ENCODE assay signal across 8 mouse cellular contexts in the genomic region with DNA sequence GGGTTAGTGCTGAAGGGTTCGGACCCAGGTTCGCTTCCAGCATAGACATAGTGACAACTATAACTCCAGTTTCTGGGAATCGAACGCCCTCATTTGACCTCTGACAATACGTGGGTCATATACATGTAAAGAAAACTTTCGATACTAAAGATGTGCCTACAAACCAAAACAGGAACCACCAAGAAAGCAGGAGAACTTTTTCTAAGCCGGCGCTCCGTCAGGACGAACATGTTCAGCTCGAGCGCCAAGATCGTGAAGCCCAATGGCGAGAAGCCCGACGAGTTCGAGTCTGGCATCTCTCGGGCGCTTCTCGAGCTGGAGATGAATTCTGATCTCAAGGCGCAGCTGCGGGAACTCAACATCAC. TPM values are rescaled to one million over a fixed set of nuclear protein-coding genes. Genes with fewer than 3 reads are reported as not detected.
DNase-seq lines count a peak whose midpoint lies in the region; ATAC-seq and TF ChIP-seq lines count a peak whose summit lies in the region.

No protein-coding gene starts in this region.

- no peaks in the 10 kb centered on the region for H3K27me3 ChIP-seq in testis, adult 2 months (ENCODE audit: control insufficient read depth, insufficient read depth, low read length)
- H3K27me3 ChIP-seq in forebrain, embryonic 15.5 days = no peaks in the 10 kb centered on the region
- H3K27me3 ChIP-seq in intestine, embryonic 16.5 days (replicated peaks; ENCODE audit: control insufficient read depth, insufficient read depth, low read length) = no peaks in the 10 kb centered on the region

- H3K4me3 ChIP-seq in testis, adult 2 months (ENCODE audit: control insufficient read depth, low read depth, low read length) = peak overlapping the region; percentile 96
- peak overlapping the region; percentile 51 for H3K4me3 ChIP-seq in forebrain, embryonic 15.5 days
- peak overlapping the region; percentile 83 for H3K4me3 ChIP-seq in intestine, embryonic 16.5 days (ENCODE audit: low read length)

- no peak for TF ChIP-seq CTCF in testis, adult 2 months (IDR thresholded peaks at IDR 0.05; ENCODE audit: control insufficient read depth, insufficient read depth, insufficient replicate concordance, low read depth, low read length)

- TF ChIP-seq POLR2A in testis, adult 2 months (IDR thresholded peaks at IDR 0.05; ENCODE audit: control insufficient read depth, low read depth, low read length) = no peak

- WGBS in forebrain, embryonic 15.5 days = under 1% methylated on average over 22 of the region's 22 CpGs
- under 1% methylated on average over 22 of the region's 22 CpGs for WGBS in intestine, embryonic 16.5 days

- H3K9ac ChIP-seq in forebrain, embryonic 15.5 days (replicated peaks) = peak overlapping the region; percentile 49
- H3K9ac ChIP-seq in intestine, embryonic 16.5 days (ENCODE audit: low read depth, low read length) = peak overlapping the region; percentile 90

- H3K27ac ChIP-seq in testis, adult 2 months (ENCODE audit: control insufficient read depth, insufficient read depth, low read depth, low read length) = peak overlapping the region; percentile 99
- H3K27ac ChIP-seq in forebrain, embryonic 15.5 days (replicated peaks) = peak overlapping the region; percentile 70
- peak overlapping the region; percentile 92 for H3K27ac ChIP-seq in intestine, embryonic 16.5 days (ENCODE audit: low read length)

- H3K4me1 ChIP-seq in testis, adult 2 months (ENCODE audit: control insufficient read depth, insufficient read depth, low read length) = peaks cover 15% of the 10 kb centered on the region
- H3K4me1 ChIP-seq in forebrain, embryonic 15.5 days = peaks cover 30% of the 10 kb centered on the region
- H3K4me1 ChIP-seq in intestine, embryonic 16.5 days (ENCODE audit: control insufficient read depth, insufficient read depth, low read length) = peaks cover 22% of the 10 kb centered on the region

- no peaks in the 10 kb centered on the region for H3K36me3 ChIP-seq in testis, adult 2 months (ENCODE audit: control insufficient read depth, insufficient read depth, low read length)
- no peaks in the 10 kb centered on the region for H3K36me3 ChIP-seq in forebrain, embryonic 15.5 days
- H3K36me3 ChIP-seq in intestine, embryonic 16.5 days (ENCODE audit: control insufficient read depth, insufficient read depth, low read length) = no peaks in the 10 kb centered on the region

- H3K9me3 ChIP-seq in forebrain, embryonic 15.5 days = no peaks in the 10 kb centered on the region
- H3K9me3 ChIP-seq in intestine, embryonic 16.5 days (ENCODE audit: control insufficient read depth, low read length) = no peaks in the 10 kb centered on the region

- DNase-seq in testis, postnatal 10 days (ENCODE audit: low spot score) = no peak
- DNase-seq in lung, postnatal 10 days = peak; percentile 56
- peak; percentile 39 for DNase-seq in thymus, postnatal 14 days
- no peak for DNase-seq in urinary bladder, postnatal 25 days (ENCODE audit: low spot score)

- peak overlapping the region; percentile 99 for H3K4me2 ChIP-seq in forebrain, embryonic 15.5 days (replicated peaks)
- peak overlapping the region; percentile 63 for H3K4me2 ChIP-seq in intestine, embryonic 16.5 days (ENCODE audit: low read depth, low read length)

- no peak for ATAC-seq in forebrain, embryonic 15.5 days (replicated peaks)
- peak; percentile 5; the same call in 1 of the 2 replicates for ATAC-seq in intestine, embryonic 16.5 days
- no peak for ATAC-seq in megakaryocyte-erythroid progenitor cell, adult 5-6 weeks (replicated peaks; ENCODE audit: low FRiP score, low TSS enrichment, poor library complexity, severe bottlenecking)

RNA-seq across cellular contexts. Expression of gene Mospd3, which starts 0.5 kb away (rescaled TPM):
- 43.0 and 45.2 TPM in 2 replicates for polyA plus RNA-seq in testis, adult 2 months (2012; rRNA removed)
- polyA plus RNA-seq in forebrain, embryonic 15.5 days (2015; fragmentation: Nextera tagmentation; extraction: Ambion mirVana) = 46.3 and 47.3 TPM in 2 replicates
- polyA plus RNA-seq in intestine, embryonic 16.5 days (2015; fragmentation: Nextera tagmentation; extraction: Ambion mirVana) = 25.2 and 28.1 TPM in 2 replicates
- total RNA-seq in megakaryocyte-erythroid progenitor cell, adult 5-6 weeks (2014; fragmentation: Nextera tagmentation) = 258 and 312 TPM in 2 replicates
- total RNA-seq in megakaryocyte-erythroid progenitor cell, adult 5-6 weeks (2017) = 15.8 and 18.8 TPM in 2 replicates

RNA-seq across cellular contexts. Expression of gene Pcolce, which starts 12.2 kb away (rescaled TPM):
- polyA plus RNA-seq in testis, adult 2 months (2012; rRNA removed) = 98.5 and 102 TPM in 2 replicates
- polyA plus RNA-seq in forebrain, embryonic 15.5 days (2015; fragmentation: Nextera tagmentation; extraction: Ambion mirVana) = 9.3 and 9.7 TPM in 2 replicates
- 115 and 127 TPM in 2 replicates for polyA plus RNA-seq in intestine, embryonic 16.5 days (2015; fragmentation: Nextera tagmentation; extraction: Ambion mirVana)
- 3.5 TPM in 1 of 2 replicates, not detected in the other for total RNA-seq in megakaryocyte-erythroid progenitor cell, adult 5-6 weeks (2014; fragmentation: Nextera tagmentation)
- 0.34 TPM in 1 of 2 replicates, not detected in the other for total RNA-seq in megakaryocyte-erythroid progenitor cell, adult 5-6 weeks (2017)

RNA-seq across cellular contexts. Expression of gene Fbxo24, which starts 27.5 kb away (rescaled TPM):
- polyA plus RNA-seq in testis, adult 2 months (2012; rRNA removed) = 175 and 181 TPM in 2 replicates
- 0.22 TPM in 1 of 2 replicates, not detected in the other for polyA plus RNA-seq in forebrain, embryonic 15.5 days (2015; fragmentation: Nextera tagmentation; extraction: Ambion mirVana)
- 0.26 and 0.37 TPM in 2 replicates for polyA plus RNA-seq in intestine, embryonic 16.5 days (2015; fragmentation: Nextera tagmentation; extraction: Ambion mirVana)
- total RNA-seq in megakaryocyte-erythroid progenitor cell, adult 5-6 weeks (2014; fragmentation: Nextera tagmentation) = not detected in 2 replicates
- total RNA-seq in megakaryocyte-erythroid progenitor cell, adult 5-6 weeks (2017) = not detected in 2 replicates

RNA-seq across cellular contexts. Expression of gene Lrch4, which starts 27.6 kb away (rescaled TPM):
- 131 and 139 TPM in 2 replicates for polyA plus RNA-seq in testis, adult 2 months (2012; rRNA removed)
- polyA plus RNA-seq in forebrain, embryonic 15.5 days (2015; fragmentation: Nextera tagmentation; extraction: Ambion mirVana) = 21.4 and 22.1 TPM in 2 replicates
- 34.5 and 37.8 TPM in 2 replicates for polyA plus RNA-seq in intestine, embryonic 16.5 days (2015; fragmentation: Nextera tagmentation; extraction: Ambion mirVana)
- total RNA-seq in megakaryocyte-erythroid progenitor cell, adult 5-6 weeks (2014; fragmentation: Nextera tagmentation) = 56.4 and 79.5 TPM in 2 replicates
- 13.9 and 14.7 TPM in 2 replicates for total RNA-seq in megakaryocyte-erythroid progenitor cell, adult 5-6 weeks (2017)

RNA-seq across cellular contexts. Expression of gene Gm20605, which starts 27.6 kb away (rescaled TPM):
- polyA plus RNA-seq in testis, adult 2 months (2012; rRNA removed) = 15.0 and 15.6 TPM in 2 replicates
- 6.9 and 7.8 TPM in 2 replicates for polyA plus RNA-seq in forebrain, embryonic 15.5 days (2015; fragmentation: Nextera tagmentation; extraction: Ambion mirVana)
- 10.8 and 12.2 TPM in 2 replicates for polyA plus RNA-seq in intestine, embryonic 16.5 days (2015; fragmentation: Nextera tagmentation; extraction: Ambion mirVana)
- 19.5 and 22.4 TPM in 2 replicates for total RNA-seq in megakaryocyte-erythroid progenitor cell, adult 5-6 weeks (2014; fragmentation: Nextera tagmentation)
- total RNA-seq in megakaryocyte-erythroid progenitor cell, adult 5-6 weeks (2017) = 2.8 and 3.1 TPM in 2 replicates

Comparison
In these comparisons a context has a peak if more than half of its experiments do, and no peak if none do; other contexts are left out.
1. DNase-seq: peak in lung, postnatal 10 days (single experiment) and thymus, postnatal 14 days (single experiment); none in testis, postnatal 10 days (single experiment) and urinary bladder, postnatal 25 days (single experiment).
2. RNA of gene Fbxo24, which starts 27.5 kb away (polyA plus RNA-seq): 175 to 181 TPM in testis, adult 2 months; 0.26 to 0.37 TPM in intestine, embryonic 16.5 days and 0.22 TPM in forebrain, embryonic 15.5 days; every median in the first group is over 100 times any median in the second.
3. Peak in every context shown above with its lines, with median percentiles within 50 percentile points of each other: H3K27ac ChIP-seq and H3K4me3 ChIP-seq.